Mouse (Mus musculus) myocyte (in vitro differentiated cells): Measurements from ENCODE around the gene Fiz1.

Source experiments
- CEBPB ChIP-seq: IDR thresholded peaks from 2 replicates; pipeline ENCODE4 v1.6.1; 2011; ENCODE audit warnings: mild to moderate bottlenecking, moderate library complexity; ENCODE audit not compliant: poor library complexity, insufficient read depth, severe bottlenecking
- E2F4 ChIP-seq: IDR thresholded peaks from one replicate; pipeline ENCODE4 v1.6.1; 2011; ENCODE audit warnings: mild to moderate bottlenecking, control low read depth, moderate library complexity; ENCODE audit not compliant: insufficient read depth
- MAX ChIP-seq: IDR thresholded peaks from one replicate; pipeline ENCODE4 v1.6.1; 2011; ENCODE audit warnings: low read depth, mild to moderate bottlenecking, control low read depth
- MYOG ChIP-seq, 3 experiments: IDR thresholded peaks; one replicate each; pipeline ENCODE4 v1.6.1; 2011; ENCODE audit warnings: control low read depth in 2 of 3, low read depth in 2 of 3, mild to moderate bottlenecking in 2 of 3; ENCODE audit not compliant: insufficient read length in 2 of 3, control insufficient read depth in 1 of 3, insufficient read depth in 1 of 3
- POLR2A ChIP-seq: IDR thresholded peaks from one replicate; pipeline ENCODE4 v1.6.1; 2011; ENCODE audit warnings: low read depth, mild to moderate bottlenecking, control low read depth, moderate library complexity; ENCODE audit not compliant: insufficient read length
- POLR2AphosphoS2 ChIP-seq: IDR thresholded peaks from one replicate; pipeline ENCODE4 v1.6.1; 2011; ENCODE audit warnings: low read depth, control low read depth; ENCODE audit not compliant: insufficient read length
- REST ChIP-seq: IDR thresholded peaks from one replicate; pipeline ENCODE4 v1.6.1; 2011; ENCODE audit warnings: mild to moderate bottlenecking, control low read depth, moderate library complexity; ENCODE audit not compliant: insufficient read depth, insufficient read length
- SRF ChIP-seq: IDR thresholded peaks from one replicate; pipeline ENCODE4 v1.6.1; 2011; ENCODE audit warnings: low read depth; ENCODE audit not compliant: control insufficient read depth, insufficient read length
- TCF3 ChIP-seq: IDR thresholded peaks from one replicate; pipeline ENCODE4 v1.6.1; 2011; ENCODE audit warnings: low read depth, control low read depth; ENCODE audit not compliant: insufficient read length
- USF1 ChIP-seq: IDR thresholded peaks from one replicate; pipeline ENCODE4 v1.6.1; 2011; ENCODE audit warnings: low read depth, mild to moderate bottlenecking, control low read depth, moderate library complexity

DNA sequence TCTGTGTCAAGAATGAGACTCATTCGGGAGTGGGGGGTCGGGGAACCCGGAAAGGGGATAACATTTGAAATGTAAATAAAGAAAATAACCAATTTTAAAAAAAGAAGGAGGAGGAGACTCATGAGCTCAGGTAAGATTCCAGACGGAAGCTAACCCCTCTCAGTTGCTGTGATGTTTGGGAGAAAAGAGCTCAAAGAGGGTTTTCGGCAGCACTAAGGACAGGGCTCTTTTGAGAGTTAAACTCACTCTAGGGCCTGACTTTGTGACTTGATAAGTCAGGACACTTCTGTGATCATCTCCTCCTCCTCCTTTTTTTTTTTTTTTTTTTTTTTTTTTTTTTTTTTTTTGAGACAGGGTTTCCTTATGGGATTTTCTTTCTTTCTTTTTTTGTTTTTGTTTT is 24.4 kb upstream of the Fiz1 start:
- TF ChIP-seq POLR2A, result no peak
- no peak for TF ChIP-seq USF1
- TF ChIP-seq MAX, result no peak
- no peak for TF ChIP-seq REST
- no peak for TF ChIP-seq E2F4
- TF ChIP-seq CEBPB, result no peak
- no peak for TF ChIP-seq TCF3
- TF ChIP-seq POLR2AphosphoS2, result no peak
- TF ChIP-seq MYOG (IDR thresholded peaks at IDR 0.05; ENCODE audit: control insufficient read depth in 1 of 3, insufficient read depth in 1 of 3, insufficient read length in 2 of 3, low read depth in 2 of 3), result no peak
- no peak for TF ChIP-seq SRF
